Mouse (Mus musculus): ENCODE data around the gene Chn2. TPM values are rescaled to one million over a fixed set of nuclear protein-coding genes. Genes with fewer than 3 reads are reported as not detected.

Chn2 gene
- polyA plus RNA-seq, 1 experiment from 2014 or later: 12.0 TPM

DNA sequence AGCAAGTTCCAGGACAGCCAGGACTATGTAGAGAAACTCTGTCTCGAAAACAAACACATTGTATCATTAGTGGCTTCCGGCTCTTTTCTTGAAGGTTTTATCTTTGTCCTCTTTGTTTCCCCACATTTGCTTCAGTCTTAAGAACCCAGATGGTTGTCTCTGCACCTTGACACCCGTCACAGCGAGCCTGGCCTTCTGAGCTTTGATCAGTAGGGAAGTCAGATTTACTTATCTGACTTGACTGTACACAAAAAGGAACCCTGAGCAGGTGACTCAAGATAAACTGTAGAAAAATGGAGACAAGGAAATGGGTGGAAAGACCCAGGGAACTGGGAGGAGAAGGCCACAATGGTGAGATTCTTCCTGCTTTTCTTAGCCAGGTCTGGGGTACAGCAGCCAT, 79.5 kb downstream of the Chn2 start:
- Histone ChIP-seq H3K9ac (replicated peaks) (no peak overlapping the region), H3K4me3 (replicated peaks) (no peak overlapping the region), H3K4me2 (no peak overlapping the region), H3K36me3 (no peaks in the 10 kb centered on the region), H3K27me3 (no peaks in the 10 kb centered on the region), H3K9me3 (no peaks in the 10 kb centered on the region), H3K27ac (no peak overlapping the region), H3K4me1 (replicated peaks) (peaks cover 7% of the 10 kb centered on the region; the same call in 1 of the 2 replicates)
- WGBS: 82% methylated on average over 4 of the region's 4 CpGs
- ATAC-seq (ENCODE audit: insufficient number of reproducible peaks, insufficient read depth, low FRiP score, low TSS enrichment, low read depth): no peak

DNA sequence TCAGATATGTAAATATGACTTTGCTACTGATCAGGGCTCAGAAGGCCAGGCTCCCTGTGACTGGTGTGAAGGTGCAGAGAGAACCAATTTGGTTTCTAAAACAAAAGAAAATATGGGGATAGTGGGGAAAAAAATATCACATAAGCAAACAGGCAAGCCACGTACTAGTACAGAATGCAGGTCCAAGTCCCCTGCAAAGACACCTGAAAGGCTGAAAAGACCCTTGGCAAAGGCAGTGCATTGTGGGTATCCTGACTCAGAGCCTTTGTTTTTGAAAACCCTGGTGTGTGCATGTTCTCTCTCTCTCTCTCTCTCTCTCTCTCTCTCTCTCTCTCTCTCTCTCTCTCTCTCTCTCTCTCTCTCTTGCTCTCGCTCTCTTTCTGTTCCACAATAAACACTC, 80.1 kb downstream of the Chn2 start:
- Histone ChIP-seq H3K27ac (no peak overlapping the region), H3K36me3 (no peaks in the 10 kb centered on the region), H3K27me3 (no peaks in the 10 kb centered on the region), H3K4me1 (replicated peaks) (peaks cover 7% of the 10 kb centered on the region; the same call in 1 of the 2 replicates), H3K4me3 (replicated peaks) (no peak overlapping the region), H3K4me2 (no peak overlapping the region), H3K9ac (replicated peaks) (no peak overlapping the region), H3K9me3 (no peaks in the 10 kb centered on the region)
- no peak for ATAC-seq (ENCODE audit: insufficient number of reproducible peaks, insufficient read depth, low FRiP score, low TSS enrichment, low read depth)
- WGBS: 81% methylated on average over 2 of the region's 2 CpGs

DNA sequence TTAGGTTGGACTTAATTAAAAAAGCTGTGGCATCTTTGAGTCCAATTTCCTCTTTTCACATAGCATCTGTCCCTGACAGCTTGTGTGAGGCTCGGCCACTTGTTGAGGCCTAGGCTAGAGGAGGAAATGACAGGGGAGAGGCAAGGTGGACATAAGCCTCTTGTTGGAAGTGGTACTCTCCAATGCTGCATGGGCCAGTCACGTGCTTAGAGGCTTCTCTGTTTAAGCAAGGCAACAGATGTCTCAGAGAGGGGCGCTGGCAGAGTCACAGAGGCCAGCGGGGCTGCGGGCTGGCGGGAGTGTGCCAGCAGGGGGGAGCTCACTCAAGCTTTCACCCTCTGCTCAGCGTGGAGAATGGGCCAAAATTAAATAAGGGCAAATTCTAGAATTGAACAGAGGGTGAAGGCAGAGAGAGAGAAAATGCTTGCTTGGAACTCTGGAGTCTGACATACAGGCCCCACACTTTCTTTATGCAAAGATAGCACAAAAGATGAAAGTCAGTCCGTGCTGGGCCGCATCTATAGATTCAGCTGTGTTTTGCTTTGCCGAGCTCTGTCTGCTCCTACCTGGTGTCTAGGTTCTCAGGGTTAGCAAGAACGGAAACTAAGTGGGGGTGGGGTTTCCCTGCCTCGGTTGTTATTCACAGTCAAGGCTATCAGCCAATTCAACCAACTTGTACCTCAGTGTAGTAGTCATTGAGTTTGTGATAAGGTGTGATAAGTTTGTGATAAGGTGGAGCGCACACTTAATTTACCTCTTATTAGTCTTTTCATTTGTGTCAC, 80.7 kb downstream of the Chn2 start:
- Histone ChIP-seq H3K9me3 (no peaks in the 10 kb centered on the region), H3K36me3 (no peaks in the 10 kb centered on the region), H3K27ac (no peak overlapping the region), H3K4me2 (no peak overlapping the region), H3K9ac (replicated peaks) (no peak overlapping the region), H3K4me3 (replicated peaks) (no peak overlapping the region), H3K4me1 (replicated peaks) (peaks cover 7% of the 10 kb centered on the region; the same call in 1 of the 2 replicates), H3K27me3 (no peaks in the 10 kb centered on the region)
- WGBS: 37% methylated on average over 13 of the region's 13 CpGs
- ATAC-seq (ENCODE audit: insufficient number of reproducible peaks, insufficient read depth, low FRiP score, low TSS enrichment, low read depth): no peak

DNA sequence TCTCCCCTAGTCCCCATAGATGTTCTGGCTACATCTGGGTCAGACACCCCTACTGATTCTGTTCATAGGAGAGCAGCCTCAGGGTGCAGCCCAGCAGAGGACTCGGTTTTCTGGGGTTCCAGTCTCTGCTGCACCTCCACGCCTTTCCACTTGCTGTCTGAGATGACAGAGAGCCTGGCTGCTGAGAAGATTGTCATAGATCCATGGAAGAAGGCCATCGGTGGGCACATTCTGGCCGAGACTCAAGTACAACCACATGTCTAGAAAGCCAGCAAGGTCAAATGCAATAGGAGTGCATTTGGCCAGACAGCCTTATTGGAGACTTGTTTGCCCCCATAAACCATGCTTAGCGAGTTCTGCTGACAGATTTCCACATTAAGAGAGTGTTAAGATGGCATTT, 81.5 kb downstream of the Chn2 start:
- Histone ChIP-seq H3K9me3 (no peaks in the 10 kb centered on the region), H3K9ac (replicated peaks) (no peak overlapping the region), H3K4me1 (replicated peaks) (peaks cover 7% of the 10 kb centered on the region; the same call in 1 of the 2 replicates), H3K27me3 (no peaks in the 10 kb centered on the region), H3K36me3 (no peaks in the 10 kb centered on the region), H3K4me2 (no peak overlapping the region), H3K27ac (no peak overlapping the region), H3K4me3 (replicated peaks) (no peak overlapping the region)
- whole genome bisulfite sequencing: 67% methylated on average over 5 of the region's 5 CpGs
- no peak for ATAC-seq (ENCODE audit: insufficient number of reproducible peaks, insufficient read depth, low FRiP score, low TSS enrichment, low read depth)

DNA sequence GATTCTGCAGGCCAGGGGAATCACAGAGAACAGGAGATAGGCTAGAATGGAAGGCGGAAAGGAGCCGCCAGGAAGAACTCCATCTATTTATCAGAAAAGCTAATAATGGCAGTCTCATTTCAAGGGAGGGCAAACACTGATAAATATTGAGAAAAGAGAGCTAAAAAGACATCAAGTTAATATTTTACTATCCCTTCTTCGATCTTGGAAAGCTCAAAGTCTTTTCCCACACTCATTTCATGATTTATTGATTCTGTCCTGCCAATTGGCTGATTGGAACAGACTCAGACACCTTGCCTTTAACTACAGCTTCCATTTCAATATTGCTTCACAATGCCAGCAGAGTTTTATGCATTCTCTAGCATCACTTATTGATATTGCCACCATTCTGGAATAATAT, 85.2 kb downstream of the Chn2 start:
- Histone ChIP-seq H3K27ac (no peak overlapping the region), H3K4me1 (replicated peaks) (peaks cover 14% of the 10 kb centered on the region; the same call in 1 of the 2 replicates), H3K36me3 (no peaks in the 10 kb centered on the region), H3K9ac (replicated peaks) (no peak overlapping the region), H3K4me2 (no peak overlapping the region), H3K4me3 (replicated peaks) (no peak overlapping the region), H3K9me3 (no peaks in the 10 kb centered on the region), H3K27me3 (no peaks in the 10 kb centered on the region)
- ATAC-seq (ENCODE audit: insufficient number of reproducible peaks, insufficient read depth, low FRiP score, low TSS enrichment, low read depth): no peak
- WGBS: 84% methylated on average over 3 of the region's 3 CpGs

DNA sequence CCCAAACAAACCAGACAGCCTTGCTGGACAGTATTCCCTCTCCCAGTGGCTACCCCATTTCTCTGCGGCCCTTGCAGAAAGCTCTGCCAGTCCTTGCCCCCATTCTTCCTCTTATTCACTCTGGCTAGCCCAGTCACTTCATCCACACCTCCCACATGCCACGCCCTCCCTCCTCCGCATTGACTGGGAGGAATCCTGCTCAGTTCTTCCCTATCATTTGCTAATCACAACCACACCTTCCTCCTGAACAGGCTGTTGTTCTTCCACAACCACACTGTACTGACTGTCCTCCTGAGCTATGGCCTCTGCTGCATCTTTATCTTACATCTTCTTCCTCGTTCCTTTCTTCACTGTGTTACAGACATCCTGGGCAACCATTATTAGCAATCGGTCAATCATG, 86.2 kb downstream of the Chn2 start:
- Histone ChIP-seq H3K4me3 (replicated peaks) (no peak overlapping the region), H3K27ac (no peak overlapping the region), H3K27me3 (no peaks in the 10 kb centered on the region), H3K4me2 (no peak overlapping the region), H3K9me3 (no peaks in the 10 kb centered on the region), H3K36me3 (no peaks in the 10 kb centered on the region), H3K4me1 (replicated peaks) (peaks cover 7% of the 10 kb centered on the region; the same call in 1 of the 2 replicates), H3K9ac (replicated peaks) (no peak overlapping the region)
- 76% methylated on average over 5 of the region's 5 CpGs for WGBS
- no peak for ATAC-seq (ENCODE audit: insufficient number of reproducible peaks, insufficient read depth, low FRiP score, low TSS enrichment, low read depth)

DNA sequence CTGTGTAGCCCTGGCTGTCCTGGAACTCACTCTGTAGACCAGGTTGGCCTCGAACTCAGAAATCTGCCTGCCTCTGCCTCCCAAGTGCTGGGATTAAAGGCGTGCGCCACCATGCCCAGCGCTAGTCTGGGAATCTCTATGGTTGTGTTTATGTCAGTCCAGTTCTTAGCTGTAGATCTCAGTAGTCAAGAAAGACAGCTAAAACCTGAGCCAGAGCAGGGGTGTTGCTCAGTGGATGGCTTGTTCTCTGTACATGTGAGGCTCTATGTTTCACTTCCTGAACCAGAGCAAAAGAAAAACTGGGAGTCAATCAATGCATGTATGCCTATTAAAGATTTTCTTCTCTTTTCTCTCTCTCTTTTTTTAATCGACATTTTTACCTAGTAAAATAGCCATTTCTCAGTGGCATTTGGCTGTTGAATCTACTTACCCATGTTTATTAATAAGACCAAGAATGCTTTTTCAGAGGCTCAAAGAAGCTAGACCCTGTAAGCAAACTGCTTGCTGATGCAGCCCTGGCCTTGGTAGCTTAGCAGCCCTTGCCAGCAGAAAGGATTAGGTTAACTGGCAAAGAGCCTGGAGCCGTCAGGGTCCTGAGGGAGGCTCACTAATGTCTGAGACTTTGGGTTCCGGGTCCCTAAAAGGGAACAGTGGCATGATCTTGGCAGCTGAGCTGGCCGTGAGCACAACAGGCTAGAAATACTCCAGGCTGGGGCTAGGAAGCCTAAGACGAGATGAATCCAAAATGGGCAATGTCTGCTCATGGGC, 87.1 kb downstream of the Chn2 start:
- H3K36me3 ChIP-seq: no peaks in the 10 kb centered on the region
- no peak overlapping the region for H3K4me3 ChIP-seq (replicated peaks)
- no peak overlapping the region for H3K9ac ChIP-seq (replicated peaks)
- H3K27me3 ChIP-seq: no peaks in the 10 kb centered on the region
- H3K9me3 ChIP-seq: no peaks in the 10 kb centered on the region
- 84% methylated on average over 9 of the region's 9 CpGs for WGBS
- H3K4me1 ChIP-seq (replicated peaks): peaks cover 7% of the 10 kb centered on the region; the same call in 1 of the 2 replicates
- ATAC-seq (ENCODE audit: insufficient number of reproducible peaks, insufficient read depth, low FRiP score, low TSS enrichment, low read depth): no peak
- H3K4me2 ChIP-seq: no peak overlapping the region
- H3K27ac ChIP-seq: no peak overlapping the region

DNA sequence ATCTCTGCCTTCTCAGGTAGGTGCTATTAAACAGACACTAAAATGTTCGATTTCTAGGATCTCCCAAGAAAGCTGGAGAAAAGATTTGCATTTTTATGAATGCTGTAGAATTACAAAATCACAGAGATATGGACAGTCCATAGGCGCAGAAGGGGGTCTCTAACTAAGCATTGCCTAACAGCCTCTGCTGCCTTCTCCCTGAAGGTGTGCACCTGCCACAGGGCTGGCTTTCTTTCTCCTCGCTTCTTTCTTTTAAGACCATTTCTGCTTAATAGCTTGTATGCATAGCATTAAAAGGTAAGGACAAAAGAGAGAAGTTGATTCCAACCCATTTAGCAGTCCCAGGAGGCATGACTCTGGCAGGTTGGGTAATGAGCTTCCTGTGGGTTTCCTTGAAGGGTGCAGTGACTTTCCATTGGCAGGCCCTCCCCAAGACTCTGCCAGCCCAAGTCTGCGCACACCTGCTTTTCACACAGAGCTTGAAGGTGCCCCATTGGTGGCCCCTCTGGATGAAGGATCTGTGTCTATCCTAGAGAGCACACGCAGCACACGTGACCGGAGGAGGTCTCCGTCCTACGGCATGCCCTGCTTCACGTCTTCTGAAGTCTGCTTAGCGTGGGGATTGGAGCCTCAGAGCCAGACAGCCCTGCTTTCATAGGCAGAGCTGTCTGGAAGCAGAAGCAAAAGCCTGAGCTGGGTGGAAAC, 87.8 kb downstream of the Chn2 start:
- H3K36me3 ChIP-seq: no peaks in the 10 kb centered on the region

DNA sequence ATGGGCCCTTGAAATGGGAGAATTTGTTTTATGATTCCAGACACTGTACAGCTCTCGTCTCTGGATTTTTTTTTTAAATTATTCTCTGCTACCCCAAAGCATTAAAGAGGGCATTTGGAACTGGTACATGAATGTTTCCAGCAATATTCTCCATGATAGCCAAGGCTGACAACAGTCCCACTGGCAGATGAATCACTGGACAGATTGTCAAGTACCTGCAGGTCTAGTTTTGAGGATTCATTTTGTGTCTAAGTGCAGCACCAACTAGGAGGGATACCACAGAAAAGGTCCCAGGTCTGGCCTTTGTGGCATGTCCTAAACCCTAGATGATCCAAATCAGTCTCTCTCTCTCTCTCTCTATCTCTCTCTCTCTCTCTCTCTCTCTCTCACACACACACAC, 89.3 kb downstream of the Chn2 start:
- no peak overlapping the region for H3K27ac ChIP-seq
- ATAC-seq (ENCODE audit: insufficient number of reproducible peaks, insufficient read depth, low FRiP score, low TSS enrichment, low read depth): no peak
- no peak overlapping the region for H3K9ac ChIP-seq (replicated peaks)
- H3K27me3 ChIP-seq: no peaks in the 10 kb centered on the region
- H3K4me2 ChIP-seq: no peak overlapping the region
- peaks cover 10% of the 10 kb centered on the region for H3K4me1 ChIP-seq (replicated peaks)
- H3K36me3 ChIP-seq: no peaks in the 10 kb centered on the region
- H3K9me3 ChIP-seq: no peaks in the 10 kb centered on the region
- H3K4me3 ChIP-seq (replicated peaks): no peak overlapping the region
- 43% methylated on average over 1 of the region's 1 CpGs for WGBS

More for the DNA sequence above, 87.8 kb downstream of the Chn2 start:
- Histone ChIP-seq H3K4me2 (no peak overlapping the region), H3K9me3 (no peaks in the 10 kb centered on the region), H3K4me3 (replicated peaks) (no peak overlapping the region), H3K27ac (no peak overlapping the region), H3K4me1 (replicated peaks) (peaks cover 7% of the 10 kb centered on the region; the same call in 1 of the 2 replicates), H3K9ac (replicated peaks) (no peak overlapping the region), H3K27me3 (no peaks in the 10 kb centered on the region)
- ATAC-seq (ENCODE audit: insufficient number of reproducible peaks, insufficient read depth, low FRiP score, low TSS enrichment, low read depth): no peak
- WGBS: 84% methylated on average over 11 of the region's 11 CpGs

DNA sequence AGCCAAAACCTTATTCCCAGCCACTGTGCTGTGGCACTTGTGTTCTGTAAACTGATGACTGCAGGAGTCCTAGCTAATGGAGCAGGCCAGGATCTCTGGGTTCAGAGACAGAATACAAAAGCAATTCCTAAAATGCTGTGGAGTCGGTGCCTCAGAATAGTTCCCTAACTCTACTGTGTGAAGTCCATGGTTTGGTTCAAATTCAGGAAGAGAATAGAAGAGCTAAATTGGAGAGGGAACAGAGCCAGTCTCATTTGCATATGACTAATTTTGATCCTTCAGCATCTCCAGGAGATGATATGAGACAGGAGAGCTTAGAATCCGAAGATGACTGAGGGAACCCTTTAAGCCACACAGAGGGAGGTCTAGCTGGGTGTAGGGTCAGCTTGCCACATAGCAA, 90.2 kb downstream of the Chn2 start:
- Histone ChIP-seq H3K9me3 (no peaks in the 10 kb centered on the region), H3K4me3 (replicated peaks) (no peak overlapping the region), H3K36me3 (no peaks in the 10 kb centered on the region), H3K4me2 (no peak overlapping the region), H3K4me1 (replicated peaks) (peaks cover 10% of the 10 kb centered on the region), H3K27me3 (no peaks in the 10 kb centered on the region), H3K9ac (replicated peaks) (no peak overlapping the region), H3K27ac (no peak overlapping the region)
- WGBS: 91% methylated on average over 2 of the region's 2 CpGs
- ATAC-seq (ENCODE audit: insufficient number of reproducible peaks, insufficient read depth, low FRiP score, low TSS enrichment, low read depth): no peak

DNA sequence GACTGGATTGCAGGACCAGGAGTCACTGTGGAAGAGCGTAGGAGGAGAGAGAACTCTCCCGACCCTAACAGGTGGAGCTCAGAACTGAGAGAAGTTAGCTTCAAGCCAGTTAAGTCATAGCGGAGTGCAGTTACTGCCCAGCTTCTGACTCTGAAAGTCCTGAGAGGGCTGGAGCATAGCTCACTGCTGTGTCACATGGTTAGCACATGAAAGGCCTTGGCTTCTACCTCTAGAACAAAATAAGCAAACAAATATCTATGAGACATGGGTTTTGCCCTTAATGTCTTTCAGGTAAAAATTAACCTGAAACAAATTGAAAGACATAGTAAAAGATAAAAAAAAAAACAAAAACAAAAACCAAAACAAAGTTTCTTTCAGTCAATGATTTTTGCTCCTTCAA, 91.5 kb downstream of the Chn2 start:
- WGBS: 82% methylated on average over 3 of the region's 3 CpGs
- no peak overlapping the region for H3K4me3 ChIP-seq (replicated peaks)
- H3K9me3 ChIP-seq: no peaks in the 10 kb centered on the region
- H3K27ac ChIP-seq: no peak overlapping the region
- no peak overlapping the region for H3K4me2 ChIP-seq
- no peak overlapping the region for H3K9ac ChIP-seq (replicated peaks)
- H3K36me3 ChIP-seq: no peaks in the 10 kb centered on the region
- no peak for ATAC-seq (ENCODE audit: insufficient number of reproducible peaks, insufficient read depth, low FRiP score, low TSS enrichment, low read depth)
- H3K27me3 ChIP-seq: no peaks in the 10 kb centered on the region
- peaks cover 10% of the 10 kb centered on the region for H3K4me1 ChIP-seq (replicated peaks)
